Comparison of ENCODE assay signal across 8 mouse cellular contexts in genomic region chr7:126702861-126703756, GRCm38 (mm10). TPM values are rescaled to one million over a fixed set of nuclear protein-coding genes. Genes with fewer than 3 reads are reported as not detected.
DNase-seq lines count a peak whose midpoint lies in the region; ATAC-seq and TF ChIP-seq lines count a peak whose summit lies in the region.

No protein-coding gene starts in this region.

- peak overlapping the region; percentile 49 for H3K27ac ChIP-seq in gastrocnemius, adult 2 months
- H3K27ac ChIP-seq in forebrain, embryonic 12.5 days: no peak overlapping the region; the same call in 1 of the 2 replicates
- H3K27ac ChIP-seq in liver, embryonic 15.5 days (replicated peaks): peak overlapping the region; percentile 78
- H3K27ac ChIP-seq in thymus, adult 2 months (ENCODE audit: control insufficient read depth, insufficient read depth, low read length): peak overlapping the region; percentile 98

- peaks cover 30% of the 10 kb centered on the region; the same call in 1 of the 2 replicates for H3K27me3 ChIP-seq in forebrain, embryonic 12.5 days
- H3K27me3 ChIP-seq in liver, embryonic 15.5 days: peaks cover 37% of the 10 kb centered on the region
- no peaks in the 10 kb centered on the region for H3K27me3 ChIP-seq in thymus, adult 2 months (ENCODE audit: control insufficient read depth, insufficient read depth, low read length)

- H3K9ac ChIP-seq in forebrain, embryonic 12.5 days: peak overlapping the region; percentile 81; the same call in 1 of the 2 replicates
- H3K9ac ChIP-seq in liver, embryonic 15.5 days: 0 out of 2 replicates have a peak overlapping the region, but pooled peaks have one; percentile 2

- TF ChIP-seq CTCF in gastrocnemius, adult 2 months (IDR thresholded peaks at IDR 0.05): no peak
- TF ChIP-seq CTCF in thymus, adult 2 months (IDR thresholded peaks at IDR 0.05; ENCODE audit: borderline replicate concordance, control insufficient read depth, extremely low read depth, insufficient read depth, low read length, poor library complexity): no peak

- no peaks in the 10 kb centered on the region for H3K9me3 ChIP-seq in forebrain, embryonic 12.5 days
- H3K9me3 ChIP-seq in liver, embryonic 15.5 days (replicated peaks): no peaks in the 10 kb centered on the region

- peak overlapping the region; percentile 63 for H3K4me3 ChIP-seq in gastrocnemius, adult 2 months
- H3K4me3 ChIP-seq in forebrain, embryonic 12.5 days (replicated peaks): peak overlapping the region; percentile 62
- peak overlapping the region; percentile 56 for H3K4me3 ChIP-seq in liver, embryonic 15.5 days (replicated peaks)
- peak overlapping the region; percentile 88 for H3K4me3 ChIP-seq in thymus, adult 2 months (ENCODE audit: control insufficient read depth, insufficient read depth, low read length)

- peaks cover 21% of the 10 kb centered on the region for H3K36me3 ChIP-seq in forebrain, embryonic 12.5 days (replicated peaks)
- peaks cover 25% of the 10 kb centered on the region for H3K36me3 ChIP-seq in liver, embryonic 15.5 days (replicated peaks)
- H3K36me3 ChIP-seq in thymus, adult 2 months (ENCODE audit: control insufficient read depth, insufficient read depth, low read length): peaks cover 39% of the 10 kb centered on the region

- H3K4me1 ChIP-seq in forebrain, embryonic 12.5 days: peaks cover 39% of the 10 kb centered on the region
- peaks cover 46% of the 10 kb centered on the region for H3K4me1 ChIP-seq in liver, embryonic 15.5 days (replicated peaks)
- H3K4me1 ChIP-seq in thymus, adult 2 months (replicated peaks; ENCODE audit: control insufficient read depth, insufficient read depth, low read length): peaks cover 48% of the 10 kb centered on the region

- TF ChIP-seq POLR2A in thymus, adult 2 months (IDR thresholded peaks at IDR 0.05; ENCODE audit: control insufficient read depth, extremely low read depth, insufficient read depth, low read length, poor library complexity): no peak

- peak overlapping the region; percentile 95 for H3K4me2 ChIP-seq in forebrain, embryonic 12.5 days
- peak overlapping the region; percentile 32 for H3K4me2 ChIP-seq in liver, embryonic 15.5 days

- 80% methylated on average over 12 of the region's 12 CpGs for WGBS in forebrain, embryonic 12.5 days
- 40% methylated on average over 12 of the region's 12 CpGs for whole genome bisulfite sequencing in liver, embryonic 15.5 days (ENCODE audit: insufficient replicate concordance)
- 14% methylated on average over 12 of the region's 12 CpGs for WGBS in thymus, adult 2 months

- intact Hi-C loops in gastrocnemius, adult 2 months (cut with DNase I): no loop called here
- intact Hi-C loops in gastrocnemius, postnatal 36 days (cut with DNase I): no loop called here

- ATAC-seq in forebrain, embryonic 12.5 days (ENCODE audit: low FRiP score): no peak
- ATAC-seq in liver, embryonic 15.5 days (ENCODE audit: insufficient read depth): no peak

- DNase-seq in gastrocnemius, adult 2 months: no peak
- DNase-seq in gastrocnemius, postnatal 36 days: no peak
- peak; percentile 71 for DNase-seq in CD4-positive helper T cell, adult 2 months (ENCODE audit: low read depth, low spot score)
- DNase-seq in thymus, adult 2 months: peak; percentile 80
- no peak for DNase-seq in right cerebral cortex, postnatal 36 days (ENCODE audit: low spot score in 2 of 2)
- DNase-seq in frontal cortex, postnatal 25 days (ENCODE audit: low spot score in 2 of 2): no peak

RNA-seq across cellular contexts. Expression of gene Coro1a, which starts 4.5 kb away (rescaled TPM):
- total RNA-seq in gastrocnemius, adult 2 months (2021): 1 to 10 TPM; 2.3 to 2.4 TPM
- total RNA-seq in gastrocnemius, postnatal 36 days (2021): 1 to 10 TPM; 2.6 to 5.2 TPM
- 49.1 and 51.0 TPM in 2 replicates for polyA plus RNA-seq in forebrain, embryonic 12.5 days (2016; fragmentation: Nextera tagmentation; extraction: Ambion mirVana)
- 109 and 118 TPM in 2 replicates for polyA plus RNA-seq in liver, embryonic 15.5 days (2015; fragmentation: Nextera tagmentation; extraction: Ambion mirVana)
- 2,939 and 3,162 TPM in 2 replicates for polyA plus RNA-seq in thymus, adult 2 months (2012; rRNA removed)

RNA-seq across cellular contexts. Expression of gene Slx1b, which starts 7.5 kb away (rescaled TPM):
- total RNA-seq in gastrocnemius, adult 2 months (2021): 1 to 10 TPM; 2.7 to 3.3 TPM
- 1 to 10 TPM; 2.1 to 3.6 TPM for total RNA-seq in gastrocnemius, postnatal 36 days (2021)
- 14.7 and 14.9 TPM in 2 replicates for polyA plus RNA-seq in forebrain, embryonic 12.5 days (2016; fragmentation: Nextera tagmentation; extraction: Ambion mirVana)
- polyA plus RNA-seq in liver, embryonic 15.5 days (2015; fragmentation: Nextera tagmentation; extraction: Ambion mirVana): 3.0 TPM in 2 replicates
- polyA plus RNA-seq in thymus, adult 2 months (2012; rRNA removed): 34.6 and 36.7 TPM in 2 replicates

RNA-seq across cellular contexts. Expression of gene Bola2, which starts 7.9 kb away (rescaled TPM):
- total RNA-seq in gastrocnemius, adult 2 months (2021): 10 to 100 TPM; 35.1 to 36.9 TPM
- total RNA-seq in gastrocnemius, postnatal 36 days (2021): 10 to 100 TPM; 29.9 to 36.8 TPM
- polyA plus RNA-seq in forebrain, embryonic 12.5 days (2016; fragmentation: Nextera tagmentation; extraction: Ambion mirVana): 146 and 157 TPM in 2 replicates
- 71.8 and 82.7 TPM in 2 replicates for polyA plus RNA-seq in liver, embryonic 15.5 days (2015; fragmentation: Nextera tagmentation; extraction: Ambion mirVana)
- polyA plus RNA-seq in thymus, adult 2 months (2012; rRNA removed): 45.6 and 51.3 TPM in 2 replicates

RNA-seq across cellular contexts. Expression of gene Sult1a1, which starts 26.9 kb away (rescaled TPM):
- total RNA-seq in gastrocnemius, adult 2 months (2021): 10 to 100 TPM; 16.6 to 16.8 TPM
- 10 to 100 TPM; 15.7 to 21.0 TPM for total RNA-seq in gastrocnemius, postnatal 36 days (2021)
- polyA plus RNA-seq in forebrain, embryonic 12.5 days (2016; fragmentation: Nextera tagmentation; extraction: Ambion mirVana): 0.42 and 0.54 TPM in 2 replicates
- 37.8 and 52.1 TPM in 2 replicates for polyA plus RNA-seq in liver, embryonic 15.5 days (2015; fragmentation: Nextera tagmentation; extraction: Ambion mirVana)
- 8.6 and 14.8 TPM in 2 replicates for polyA plus RNA-seq in thymus, adult 2 months (2012; rRNA removed)

RNA-seq across cellular contexts. Expression of gene Sgf29, which starts 54.0 kb away (rescaled TPM):
- total RNA-seq in gastrocnemius, adult 2 months (2021): 10 to 100 TPM; 30.0 to 34.1 TPM
- 10 to 100 TPM; 29.3 to 33.2 TPM for total RNA-seq in gastrocnemius, postnatal 36 days (2021)
- 39.4 and 51.2 TPM in 2 replicates for polyA plus RNA-seq in forebrain, embryonic 12.5 days (2016; fragmentation: Nextera tagmentation; extraction: Ambion mirVana)
- 29.1 and 31.0 TPM in 2 replicates for polyA plus RNA-seq in liver, embryonic 15.5 days (2015; fragmentation: Nextera tagmentation; extraction: Ambion mirVana)
- polyA plus RNA-seq in thymus, adult 2 months (2012; rRNA removed): 72.9 and 99.6 TPM in 2 replicates

Comparison
In these comparisons a context has a peak if more than half of its experiments do, and no peak if none do; other contexts are left out.
1. DNase-seq: peak in CD4-positive helper T cell, adult 2 months (single experiment) and thymus, adult 2 months (single experiment); none in gastrocnemius, adult 2 months (single experiment), gastrocnemius, postnatal 36 days (0 of 2), right cerebral cortex, postnatal 36 days (0 of 2) and frontal cortex, postnatal 25 days (0 of 2).
2. RNA of gene Coro1a, which starts 4.5 kb away (polyA plus RNA-seq): 2,939 to 3,162 TPM in thymus, adult 2 months; 109 to 118 TPM in liver, embryonic 15.5 days and 49.1 to 51.0 TPM in forebrain, embryonic 12.5 days; every median in the first group is over 10 times any median in the second.
3. Peak in every context shown above with its lines, with median percentiles within 50 percentile points of each other: H3K4me3 ChIP-seq.